Mouse (Mus musculus) myocyte (in vitro differentiated cells): ENCODE measurements around the gene Klhl18. TPM values are rescaled to one million over a fixed set of nuclear protein-coding genes. Genes with fewer than 3 reads are reported as not detected.
"Not testable (repeated sequence)": the region's sequence is repeated elsewhere in the genome, so short reads cannot be mapped to it uniquely, and the experiment has no call there.

Experiments used
- H3K27me3 ChIP-seq: one replicate; pipeline ENCODE4 v1.6.1; 2011; ENCODE audit not compliant: control insufficient read depth, insufficient read depth, insufficient read length
- H3K36me3 ChIP-seq: one replicate; pipeline ENCODE4 v1.6.1; 2011; ENCODE audit not compliant: control insufficient read depth, insufficient read depth
- H3K4me2 ChIP-seq: one replicate; pipeline ENCODE4 v1.6.1; 2011; ENCODE audit warnings: low read depth, control low read depth
- H3K4me3 ChIP-seq: one replicate; pipeline ENCODE4 v1.5.1; 2011; ENCODE audit warnings: mild to moderate bottlenecking, control low read depth, moderate library complexity
- H3K79me2 ChIP-seq: one replicate; pipeline ENCODE4 v1.6.1; 2011; ENCODE audit not compliant: control insufficient read depth, insufficient read depth
- H3ac ChIP-seq: one replicate; pipeline ENCODE4 v1.6.1; 2011; ENCODE audit not compliant: control insufficient read depth, insufficient read length
- CEBPB ChIP-seq: IDR thresholded peaks from 2 replicates; pipeline ENCODE4 v1.6.1; 2011; ENCODE audit warnings: mild to moderate bottlenecking, moderate library complexity; ENCODE audit not compliant: poor library complexity, insufficient read depth, severe bottlenecking
- E2F4 ChIP-seq: IDR thresholded peaks from one replicate; pipeline ENCODE4 v1.6.1; 2011; ENCODE audit warnings: mild to moderate bottlenecking, control low read depth, moderate library complexity; ENCODE audit not compliant: insufficient read depth
- MAX ChIP-seq: IDR thresholded peaks from one replicate; pipeline ENCODE4 v1.6.1; 2011; ENCODE audit warnings: low read depth, mild to moderate bottlenecking, control low read depth
- MYOD1 ChIP-seq, 3 experiments: IDR thresholded peaks; one replicate each; pipeline ENCODE4 v1.6.1; 2011; ENCODE audit warnings: control low read depth in 2 of 3, low read depth in 2 of 3, mild to moderate bottlenecking in 2 of 3, moderate library complexity in 1 of 3; ENCODE audit not compliant: insufficient read length in 2 of 3, control insufficient read depth in 1 of 3
- MYOG ChIP-seq, 3 experiments: IDR thresholded peaks; one replicate each; pipeline ENCODE4 v1.6.1; 2011; ENCODE audit warnings: control low read depth in 2 of 3, low read depth in 2 of 3, mild to moderate bottlenecking in 2 of 3; ENCODE audit not compliant: insufficient read length in 2 of 3, control insufficient read depth in 1 of 3, insufficient read depth in 1 of 3
- POLR2A ChIP-seq: IDR thresholded peaks from one replicate; pipeline ENCODE4 v1.6.1; 2011; ENCODE audit warnings: low read depth, mild to moderate bottlenecking, control low read depth, moderate library complexity; ENCODE audit not compliant: insufficient read length
- POLR2AphosphoS2 ChIP-seq: IDR thresholded peaks from one replicate; pipeline ENCODE4 v1.6.1; 2011; ENCODE audit warnings: low read depth, control low read depth; ENCODE audit not compliant: insufficient read length
- REST ChIP-seq: IDR thresholded peaks from one replicate; pipeline ENCODE4 v1.6.1; 2011; ENCODE audit warnings: mild to moderate bottlenecking, control low read depth, moderate library complexity; ENCODE audit not compliant: insufficient read depth, insufficient read length
- SRF ChIP-seq: IDR thresholded peaks from one replicate; pipeline ENCODE4 v1.6.1; 2011; ENCODE audit warnings: low read depth; ENCODE audit not compliant: control insufficient read depth, insufficient read length
- TCF12 ChIP-seq: IDR thresholded peaks from one replicate; pipeline ENCODE4 v1.6.1; 2011; ENCODE audit warnings: mild to moderate bottlenecking, control low read depth; ENCODE audit not compliant: poor library complexity, insufficient read depth, severe bottlenecking
- TCF3 ChIP-seq: IDR thresholded peaks from one replicate; pipeline ENCODE4 v1.6.1; 2011; ENCODE audit warnings: low read depth, control low read depth; ENCODE audit not compliant: insufficient read length
- USF1 ChIP-seq: IDR thresholded peaks from one replicate; pipeline ENCODE4 v1.6.1; 2011; ENCODE audit warnings: low read depth, mild to moderate bottlenecking, control low read depth, moderate library complexity
- polyA plus RNA-seq: library from polyadenylated mRNA; unstranded; fragments of >200 nt; fragmentation: generic; extraction: Trizol; gene quantifications from one replicate; pipeline ENCODE4 v1.2.1, GENCODE M21; 2012; ENCODE audit warnings: missing spikeins

Klhl18 gene
- polyA plus RNA-seq, 1 experiment, result 10.2 TPM

DNA sequence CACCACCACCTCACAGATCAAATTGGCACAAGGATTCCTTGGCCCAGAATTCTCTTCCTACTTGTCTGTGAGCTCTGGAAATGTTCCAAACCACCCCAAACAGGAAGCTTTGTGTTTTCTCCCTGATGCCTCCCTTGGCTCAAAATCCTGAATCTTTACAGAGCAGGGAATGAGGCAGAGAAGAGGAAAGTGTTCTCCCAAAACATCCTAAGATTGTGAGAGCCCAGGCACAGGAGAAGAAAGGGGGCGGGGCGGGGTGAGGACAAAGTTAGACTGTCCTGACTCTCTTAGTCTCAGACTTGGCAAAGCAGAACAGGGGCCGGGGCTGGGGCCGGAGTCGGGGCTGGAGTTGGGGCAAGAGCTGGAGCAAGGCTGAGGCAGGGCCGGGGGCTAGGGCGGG lies 63.6 kb downstream of the Klhl18 start:
- TF ChIP-seq SRF, result no peak
- TF ChIP-seq USF1, result no peak
- TF ChIP-seq MYOG (IDR thresholded peaks at IDR 0.05; ENCODE audit: control insufficient read depth in 1 of 3, insufficient read depth in 1 of 3, insufficient read length in 2 of 3, low read depth in 2 of 3), result no peak
- no peak for TF ChIP-seq E2F4
- TF ChIP-seq MAX, result no peak
- no peak for TF ChIP-seq MYOD1 (IDR thresholded peaks at IDR 0.05; ENCODE audit: control insufficient read depth in 1 of 3, insufficient read length in 2 of 3, low read depth in 2 of 3)
- no peak for TF ChIP-seq REST
- TF ChIP-seq TCF12, result no peak
- no peak for TF ChIP-seq POLR2AphosphoS2
- no peak for TF ChIP-seq CEBPB
- Histone ChIP-seq H3K27me3 (no peaks in the 10 kb centered on the region), H3K4me3 (no peak overlapping the region), H3K36me3 (no peaks in the 10 kb centered on the region), H3K79me2 (no peaks in the 10 kb centered on the region), H3K4me2 (no peak overlapping the region), H3ac (no peak overlapping the region)

DNA sequence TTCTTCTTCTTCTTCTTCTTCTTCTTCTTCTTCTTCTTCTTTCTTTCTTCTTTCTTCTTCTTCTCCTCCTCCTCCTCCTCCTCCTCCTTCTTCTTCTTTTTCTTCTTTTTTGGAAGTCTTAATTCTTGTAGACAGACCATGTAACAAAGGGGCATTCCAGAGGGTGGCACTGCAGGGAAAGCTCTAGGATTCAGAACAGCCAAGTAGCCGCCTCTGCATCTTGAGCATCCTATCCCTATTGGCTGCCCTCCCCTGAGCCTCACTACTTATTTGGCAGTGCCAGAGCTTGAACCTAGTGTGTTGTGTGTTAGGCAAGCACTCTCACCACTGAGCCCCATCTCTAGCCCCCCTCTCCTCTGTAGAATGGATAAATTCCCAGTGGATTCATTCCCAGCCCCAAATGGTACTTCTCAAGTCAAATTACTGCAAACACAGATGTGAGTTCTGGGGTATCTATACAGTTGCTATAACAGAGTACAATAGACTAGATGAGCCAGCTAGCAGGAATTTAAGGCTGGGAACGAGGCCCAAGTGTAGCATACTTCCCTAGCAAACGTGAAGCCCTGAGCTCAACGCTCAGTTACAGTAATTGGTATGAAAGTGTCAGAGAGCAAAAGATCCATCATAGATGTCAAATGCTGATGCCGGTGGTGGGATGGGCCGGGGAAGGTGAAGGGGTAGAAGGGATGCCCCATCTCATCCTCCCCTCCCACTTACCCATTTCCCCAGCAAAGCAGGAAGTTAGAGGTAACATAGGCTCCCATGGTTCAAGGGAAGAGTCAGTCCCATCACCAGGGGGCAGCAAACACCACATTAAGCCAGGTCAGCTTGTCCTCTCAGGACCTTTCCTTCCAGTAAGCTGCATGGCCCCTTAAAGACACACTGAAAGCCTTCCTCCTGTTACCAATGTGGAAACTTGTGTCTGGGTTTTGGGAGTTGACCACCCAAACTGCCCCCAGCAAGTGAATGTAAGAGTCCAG lies 65.3 kb downstream of the Klhl18 start:
- no peak overlapping the region for H3ac ChIP-seq
- H3K27me3 ChIP-seq, result no peaks in the 10 kb centered on the region
- TF ChIP-seq TCF12 (no peak), MYOD1 (IDR thresholded peaks at IDR 0.05; ENCODE audit: control insufficient read depth in 1 of 3, insufficient read length in 2 of 3, low read depth in 2 of 3) (no peak), POLR2A (no peak), MAX (no peak), MYOG (IDR thresholded peaks at IDR 0.05; ENCODE audit: control insufficient read depth in 1 of 3, insufficient read depth in 1 of 3, insufficient read length in 2 of 3, low read depth in 2 of 3) (no peak), REST (no peak), POLR2AphosphoS2 (no peak), E2F4 (no peak), TCF3 (no peak), SRF (no peak), USF1 (no peak), CEBPB (no peak)
- H3K79me2 ChIP-seq, result peaks cover 17% of the 10 kb centered on the region
- H3K36me3 ChIP-seq, result no peaks in the 10 kb centered on the region
- no peak overlapping the region for H3K4me3 ChIP-seq
- H3K4me2 ChIP-seq, result peak overlapping the region; percentile 55

DNA sequence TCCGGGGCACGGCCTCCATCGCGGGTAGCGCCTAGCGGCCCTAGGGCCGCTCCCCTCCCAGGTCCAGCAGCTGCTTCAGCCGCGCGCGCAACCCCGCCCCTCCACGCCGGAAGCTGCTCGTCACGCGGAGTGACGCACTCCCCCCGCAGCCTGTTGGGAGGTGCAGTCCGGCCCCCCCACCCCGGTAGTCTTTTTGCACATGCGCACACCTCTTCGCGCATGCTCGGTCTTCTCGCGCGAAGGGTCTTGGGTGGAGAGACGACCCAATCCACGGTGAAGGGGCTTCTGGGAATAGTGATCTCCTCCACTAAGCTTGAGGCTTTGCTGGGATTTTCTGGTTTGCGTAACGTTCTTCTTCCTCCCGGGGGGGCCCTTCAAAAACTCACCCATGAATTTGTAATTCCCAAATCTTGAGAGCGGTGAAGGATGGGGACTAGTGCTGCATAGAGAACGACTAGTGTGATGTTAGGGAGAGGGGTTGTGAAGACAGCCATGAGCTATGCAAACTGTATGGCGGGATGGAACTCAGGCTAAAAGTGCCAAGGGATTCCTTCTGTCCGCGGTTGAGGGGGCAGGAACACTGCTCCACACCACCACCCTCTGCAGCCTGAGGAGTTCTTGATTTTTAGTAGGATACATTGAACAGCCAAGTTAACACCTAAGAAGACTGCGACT lies 68.3 kb downstream of the Klhl18 start, which contains the start of gene Ptpn23:
Gene Ptpn23 (minus strand): TSS at position 115 of the 675 bp plus-strand sequence.
- Histone ChIP-seq H3K27me3 (no peaks in the 10 kb centered on the region), H3K79me2 (peaks cover 46% of the 10 kb centered on the region), H3ac (peak within 1 kb of the TSS; percentile 98), H3K4me2 (peak within 1 kb of the TSS; percentile 95), H3K36me3 (no peaks in the 10 kb centered on the region), H3K4me3 (peak within 1 kb of the TSS; percentile 97)
- TF ChIP-seq TCF3, result no peak
- no peak for TF ChIP-seq MAX
- TF ChIP-seq SRF, result no peak
- TF ChIP-seq MYOG (IDR thresholded peaks at IDR 0.05; ENCODE audit: control insufficient read depth in 1 of 3, insufficient read depth in 1 of 3, insufficient read length in 2 of 3, low read depth in 2 of 3), result peak; percentile 30 to 90 (median 77)
- peak in 2 of 3 experiments; percentile 70 to 88 for TF ChIP-seq MYOD1 (IDR thresholded peaks at IDR 0.05; ENCODE audit: control insufficient read depth in 1 of 3, insufficient read length in 2 of 3, low read depth in 2 of 3)
- TF ChIP-seq POLR2AphosphoS2, result peak; percentile 88
- peak; percentile 51; the same call in 1 of the 2 replicates for TF ChIP-seq CEBPB
- peak; percentile 86 for TF ChIP-seq POLR2A
- TF ChIP-seq TCF12, result no peak
- peak; percentile 63 for TF ChIP-seq USF1

DNA sequence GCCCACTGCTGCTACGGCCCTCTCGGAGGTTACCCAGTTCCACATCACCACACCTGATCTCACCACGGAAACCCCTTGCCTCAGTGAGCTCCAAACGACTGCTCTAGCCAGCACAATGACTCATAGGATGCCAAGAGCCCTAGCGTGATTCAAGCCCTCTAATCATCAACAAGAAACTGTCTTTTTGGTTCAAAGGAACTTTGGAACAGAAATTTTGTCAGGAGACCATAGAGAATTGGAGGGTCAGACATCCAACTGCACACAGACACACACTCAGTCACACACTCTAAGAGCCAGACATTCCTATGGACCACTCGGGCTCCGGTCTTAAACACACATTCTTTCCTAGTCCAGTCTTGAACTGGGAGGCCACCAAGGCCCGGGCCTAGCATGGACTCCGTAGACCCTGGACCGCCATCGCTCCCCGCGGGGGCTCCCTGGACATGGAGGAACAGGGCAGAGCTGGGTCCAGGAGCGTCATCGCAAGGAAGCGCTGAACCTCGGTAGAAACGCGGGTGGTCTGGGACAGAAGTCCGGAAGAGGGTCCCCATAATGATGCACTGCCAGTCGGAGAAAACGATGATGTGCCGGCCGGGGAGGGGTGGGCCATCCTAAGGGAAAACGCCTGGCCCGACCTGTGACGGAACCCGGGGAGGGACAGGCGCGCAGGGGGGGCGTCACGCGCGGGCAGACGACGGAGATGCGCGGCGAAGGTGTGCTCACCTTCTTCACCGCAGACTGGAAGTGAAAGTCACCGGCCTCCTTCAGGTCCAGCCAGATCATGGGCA lies 69.0 kb downstream of the Klhl18 start:
- Histone ChIP-seq H3K4me2 (peak overlapping the region; percentile 91), H3K4me3 (peak overlapping the region; percentile 97), H3ac (peak overlapping the region; percentile 98), H3K27me3 (no peaks in the 10 kb centered on the region), H3K36me3 (no peaks in the 10 kb centered on the region), H3K79me2 (peaks cover 54% of the 10 kb centered on the region)
- TF ChIP-seq E2F4, result no peak
- no peak for TF ChIP-seq MYOG (IDR thresholded peaks at IDR 0.05; ENCODE audit: control insufficient read depth in 1 of 3, insufficient read depth in 1 of 3, insufficient read length in 2 of 3, low read depth in 2 of 3)
- no peak for TF ChIP-seq SRF
- no peak for TF ChIP-seq REST
- TF ChIP-seq TCF12, result no peak
- TF ChIP-seq MYOD1 (IDR thresholded peaks at IDR 0.05; ENCODE audit: control insufficient read depth in 1 of 3, insufficient read length in 2 of 3, low read depth in 2 of 3), result no peak
- TF ChIP-seq USF1, result no peak
- TF ChIP-seq CEBPB, result no peak
- no peak for TF ChIP-seq POLR2A
- no peak for TF ChIP-seq TCF3
- TF ChIP-seq MAX, result no peak
- no peak for TF ChIP-seq POLR2AphosphoS2

DNA sequence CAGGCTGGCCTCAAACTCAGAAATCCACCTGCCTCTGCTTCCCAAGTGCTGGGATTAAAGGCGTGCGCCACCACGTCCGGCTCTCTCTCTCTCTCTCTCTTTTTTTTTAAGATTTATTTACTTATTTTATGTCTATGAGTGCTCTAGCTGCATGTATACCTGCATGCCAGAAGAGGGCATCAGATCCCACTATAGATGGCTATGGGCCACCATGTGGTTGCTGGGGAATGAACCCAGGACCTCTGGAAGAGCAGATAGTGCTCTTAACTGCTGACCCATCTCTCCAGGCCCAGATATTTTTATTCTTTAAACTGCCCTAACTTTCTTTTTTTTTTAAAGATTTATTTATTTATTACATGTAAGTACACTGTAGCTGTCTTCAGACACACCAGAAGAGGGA lies 73.3 kb downstream of the Klhl18 start:
- H3ac ChIP-seq, H3K4me2 ChIP-seq, H3K4me3 ChIP-seq, H3K27me3 ChIP-seq, H3K36me3 ChIP-seq: not testable (repeated sequence)
- H3K79me2 ChIP-seq, result peaks cover 96% of the 10 kb centered on the region
